Mouse (Mus musculus): ENCODE measurements at regions not wholly inside any gene's neighbourhood (a gene's known extent, or its start where the extent isn't known, plus 50 kb on each side); places are given as distances from the start of the nearest gene placed in this dataset.

DNA sequence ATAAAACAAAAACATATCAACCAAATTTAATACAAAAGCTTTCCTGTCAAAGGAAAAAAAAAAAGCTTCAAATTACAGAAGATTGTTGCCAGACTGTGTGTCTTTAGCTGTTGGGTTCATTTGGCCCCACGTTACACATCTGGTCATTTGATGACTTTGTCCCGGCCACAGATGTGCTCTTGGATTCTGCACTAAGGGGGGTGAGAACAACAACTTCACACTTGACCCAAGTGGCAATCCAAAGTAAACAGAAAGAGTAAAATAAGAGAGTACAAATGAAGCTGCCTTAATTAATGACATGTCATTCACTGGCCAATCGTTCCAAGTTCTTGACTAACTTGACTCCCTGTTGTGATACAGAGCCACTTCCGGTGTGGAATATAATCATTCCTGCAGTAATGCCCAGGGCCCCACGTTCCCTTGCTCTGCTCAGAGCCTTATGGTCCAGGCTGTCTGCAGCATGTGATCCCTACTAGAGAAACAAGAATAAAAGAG, 91.8 kb upstream of the Lifr start:
- Histone ChIP-seq H3K4me3 (ENCODE audit: low read depth, low read length) (no peak overlapping the region), H3K4me1 (ENCODE audit: control insufficient read depth, insufficient read depth, low read length) (no peaks in the 10 kb centered on the region), H3K27me3 (ENCODE audit: control insufficient read depth, insufficient read depth, low read length) (no peaks in the 10 kb centered on the region), H3K36me3 (ENCODE audit: control insufficient read depth, insufficient read depth, low read length) (no peaks in the 10 kb centered on the region), H3K9ac (replicated peaks; ENCODE audit: low read depth, low read length) (no peak overlapping the region), H3K4me2 (ENCODE audit: low read depth, low read length) (no peak overlapping the region), H3K27ac (ENCODE audit: low read depth, low read length) (no peak overlapping the region), H3K9me3 (ENCODE audit: control insufficient read depth, low read length) (no peaks in the 10 kb centered on the region)
- WGBS = 82% methylated on average over 5 of the region's 5 CpGs
- ATAC-seq (ENCODE audit: low read depth) = no peak

DNA sequence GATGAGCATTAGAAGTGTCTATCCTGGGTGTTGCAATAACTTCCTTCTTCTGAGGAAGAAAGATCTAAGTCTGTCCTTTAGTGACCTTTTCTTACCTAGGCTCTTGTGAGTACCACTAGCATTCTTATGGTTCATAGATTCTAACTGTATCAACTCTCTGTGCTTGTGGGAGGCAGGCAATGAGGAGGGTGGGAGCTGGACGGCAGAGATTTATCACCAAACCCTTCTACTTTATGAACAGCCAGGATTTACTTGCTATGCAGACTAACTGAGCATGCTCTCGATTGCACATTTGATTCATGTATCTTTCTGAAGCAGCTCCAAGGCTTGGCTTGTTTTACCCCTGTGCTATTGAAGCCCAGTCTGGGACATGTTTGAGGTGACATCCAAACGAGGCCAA, 90.7 kb upstream of the Lifr start:
- Histone ChIP-seq H3K4me3 (ENCODE audit: low read depth, low read length) (no peak overlapping the region), H3K4me2 (ENCODE audit: low read depth, low read length) (no peak overlapping the region), H3K9me3 (ENCODE audit: control insufficient read depth, low read length) (no peaks in the 10 kb centered on the region), H3K36me3 (ENCODE audit: control insufficient read depth, insufficient read depth, low read length) (no peaks in the 10 kb centered on the region), H3K27me3 (ENCODE audit: control insufficient read depth, insufficient read depth, low read length) (no peaks in the 10 kb centered on the region), H3K9ac (replicated peaks; ENCODE audit: low read depth, low read length) (no peak overlapping the region), H3K4me1 (ENCODE audit: control insufficient read depth, insufficient read depth, low read length) (no peaks in the 10 kb centered on the region), H3K27ac (ENCODE audit: low read depth, low read length) (no peak overlapping the region)
- ATAC-seq (ENCODE audit: low read depth) = no peak
- WGBS = 71% methylated on average over 3 of the region's 3 CpGs

DNA sequence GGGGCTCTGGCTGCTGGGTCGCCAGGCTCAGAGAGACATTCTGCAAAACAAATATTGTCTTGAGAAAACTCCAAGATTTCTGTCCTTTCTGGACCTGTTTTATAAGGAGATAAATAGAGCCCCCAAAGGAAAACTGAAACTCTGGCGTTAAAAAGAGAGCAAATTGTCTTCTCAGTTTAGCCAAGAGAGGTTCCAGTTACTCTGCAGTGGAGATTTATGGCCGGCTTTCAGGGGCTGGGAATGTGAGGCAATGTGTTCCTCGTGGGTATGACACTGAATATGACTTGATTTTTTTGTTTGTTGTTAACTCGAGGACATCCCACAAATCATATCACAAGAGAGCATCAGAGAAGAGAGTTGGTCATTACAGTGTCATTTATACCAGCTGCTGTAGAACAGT, 88.2 kb upstream of the Lifr start:
- no peak for ATAC-seq (ENCODE audit: low read depth)
- Histone ChIP-seq H3K4me1 (ENCODE audit: control insufficient read depth, insufficient read depth, low read length) (no peaks in the 10 kb centered on the region), H3K27me3 (ENCODE audit: control insufficient read depth, insufficient read depth, low read length) (no peaks in the 10 kb centered on the region), H3K4me3 (ENCODE audit: low read depth, low read length) (no peak overlapping the region), H3K4me2 (ENCODE audit: low read depth, low read length) (no peak overlapping the region), H3K36me3 (ENCODE audit: control insufficient read depth, insufficient read depth, low read length) (no peaks in the 10 kb centered on the region), H3K9me3 (ENCODE audit: control insufficient read depth, low read length) (no peaks in the 10 kb centered on the region), H3K27ac (ENCODE audit: low read depth, low read length) (no peak overlapping the region), H3K9ac (replicated peaks; ENCODE audit: low read depth, low read length) (no peak overlapping the region)
- WGBS = 39% methylated on average over 5 of the region's 5 CpGs

DNA sequence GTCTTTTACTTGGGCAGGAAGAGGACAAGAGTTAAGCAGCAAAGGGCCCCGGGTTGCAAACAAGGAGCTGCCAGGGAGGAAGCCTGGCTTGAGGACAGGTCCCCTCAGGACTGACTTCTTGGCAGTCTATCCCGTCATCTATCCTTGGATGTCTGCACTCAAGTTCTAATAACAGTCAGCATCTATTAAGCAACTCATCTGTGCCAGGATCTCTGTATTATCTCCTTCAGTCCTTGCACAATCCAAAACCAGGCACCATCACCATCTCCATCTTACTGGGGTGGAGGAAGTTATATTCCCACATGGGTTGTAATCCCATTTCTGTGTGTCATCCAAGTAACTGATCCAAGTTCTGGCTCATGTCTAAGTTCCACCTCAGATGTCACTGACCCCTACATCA, 87.1 kb upstream of the Lifr start:
- ATAC-seq (ENCODE audit: low read depth) = no peak
- H3K9me3 ChIP-seq (ENCODE audit: control insufficient read depth, low read length) = no peaks in the 10 kb centered on the region
- no peaks in the 10 kb centered on the region for H3K27me3 ChIP-seq (ENCODE audit: control insufficient read depth, insufficient read depth, low read length)
- H3K4me3 ChIP-seq (ENCODE audit: low read depth, low read length) = no peak overlapping the region
- H3K9ac ChIP-seq (replicated peaks; ENCODE audit: low read depth, low read length) = no peak overlapping the region
- WGBS = 83% methylated on average over 2 of the region's 2 CpGs
- no peaks in the 10 kb centered on the region for H3K4me1 ChIP-seq (ENCODE audit: control insufficient read depth, insufficient read depth, low read length)
- H3K4me2 ChIP-seq (ENCODE audit: low read depth, low read length) = no peak overlapping the region
- H3K27ac ChIP-seq (ENCODE audit: low read depth, low read length) = no peak overlapping the region
- H3K36me3 ChIP-seq (ENCODE audit: control insufficient read depth, insufficient read depth, low read length) = no peaks in the 10 kb centered on the region

DNA sequence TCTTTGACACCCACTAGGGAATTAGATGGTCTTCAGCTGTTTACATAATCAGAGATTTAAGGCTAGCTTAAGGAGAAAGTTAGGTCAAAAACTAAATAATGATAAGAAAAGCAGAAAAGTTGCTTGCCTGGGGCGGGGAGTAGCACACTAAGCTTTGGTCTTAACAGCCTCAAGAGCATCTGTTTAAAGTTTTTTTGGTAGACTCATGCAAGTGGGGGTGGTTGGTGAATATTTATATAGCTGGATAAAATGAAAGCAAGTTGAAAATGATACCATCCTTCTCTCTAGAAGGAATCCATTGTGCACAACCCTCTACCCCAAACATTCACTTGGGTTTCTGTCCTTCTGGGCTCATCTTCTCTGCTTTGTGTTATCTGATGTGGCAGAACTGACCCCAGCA, 85.3 kb upstream of the Lifr start:
- ATAC-seq (ENCODE audit: low read depth) = no peak
- WGBS = 91% methylated on average over 1 of the region's 1 CpGs
- Histone ChIP-seq H3K4me2 (ENCODE audit: low read depth, low read length) (no peak overlapping the region), H3K4me3 (ENCODE audit: low read depth, low read length) (no peak overlapping the region), H3K27ac (ENCODE audit: low read depth, low read length) (no peak overlapping the region), H3K4me1 (ENCODE audit: control insufficient read depth, insufficient read depth, low read length) (no peaks in the 10 kb centered on the region), H3K9ac (replicated peaks; ENCODE audit: low read depth, low read length) (no peak overlapping the region), H3K36me3 (ENCODE audit: control insufficient read depth, insufficient read depth, low read length) (no peaks in the 10 kb centered on the region), H3K9me3 (ENCODE audit: control insufficient read depth, low read length) (no peaks in the 10 kb centered on the region), H3K27me3 (ENCODE audit: control insufficient read depth, insufficient read depth, low read length) (no peaks in the 10 kb centered on the region)

DNA sequence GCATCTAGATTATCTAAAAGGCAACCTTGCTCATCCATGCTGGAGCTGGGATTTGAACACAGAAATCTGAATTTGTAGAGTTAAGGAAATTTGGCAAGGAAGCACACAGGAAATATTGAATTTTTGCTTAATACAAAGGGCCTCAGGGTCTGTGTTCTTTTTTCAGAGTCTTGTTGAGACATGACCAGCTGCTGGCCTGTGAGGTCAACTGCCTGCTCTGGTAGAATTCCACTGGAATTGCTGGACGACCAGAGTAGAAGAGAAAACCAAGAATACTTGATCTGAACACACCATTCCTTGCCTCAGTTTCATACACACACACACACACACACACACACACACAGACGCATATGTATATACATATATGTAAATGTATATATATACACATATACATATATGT, 84.1 kb upstream of the Lifr start:
- no peak for ATAC-seq (ENCODE audit: low read depth)
- no peak overlapping the region for H3K9ac ChIP-seq (replicated peaks; ENCODE audit: low read depth, low read length)
- 86% methylated on average over 2 of the region's 2 CpGs for WGBS
- H3K36me3 ChIP-seq (ENCODE audit: control insufficient read depth, insufficient read depth, low read length) = no peaks in the 10 kb centered on the region
- H3K27me3 ChIP-seq (ENCODE audit: control insufficient read depth, insufficient read depth, low read length) = no peaks in the 10 kb centered on the region
- no peak overlapping the region for H3K4me3 ChIP-seq (ENCODE audit: low read depth, low read length)
- H3K4me1 ChIP-seq (ENCODE audit: control insufficient read depth, insufficient read depth, low read length) = no peaks in the 10 kb centered on the region
- no peaks in the 10 kb centered on the region for H3K9me3 ChIP-seq (ENCODE audit: control insufficient read depth, low read length)
- H3K4me2 ChIP-seq (ENCODE audit: low read depth, low read length) = no peak overlapping the region
- H3K27ac ChIP-seq (ENCODE audit: low read depth, low read length) = no peak overlapping the region

DNA sequence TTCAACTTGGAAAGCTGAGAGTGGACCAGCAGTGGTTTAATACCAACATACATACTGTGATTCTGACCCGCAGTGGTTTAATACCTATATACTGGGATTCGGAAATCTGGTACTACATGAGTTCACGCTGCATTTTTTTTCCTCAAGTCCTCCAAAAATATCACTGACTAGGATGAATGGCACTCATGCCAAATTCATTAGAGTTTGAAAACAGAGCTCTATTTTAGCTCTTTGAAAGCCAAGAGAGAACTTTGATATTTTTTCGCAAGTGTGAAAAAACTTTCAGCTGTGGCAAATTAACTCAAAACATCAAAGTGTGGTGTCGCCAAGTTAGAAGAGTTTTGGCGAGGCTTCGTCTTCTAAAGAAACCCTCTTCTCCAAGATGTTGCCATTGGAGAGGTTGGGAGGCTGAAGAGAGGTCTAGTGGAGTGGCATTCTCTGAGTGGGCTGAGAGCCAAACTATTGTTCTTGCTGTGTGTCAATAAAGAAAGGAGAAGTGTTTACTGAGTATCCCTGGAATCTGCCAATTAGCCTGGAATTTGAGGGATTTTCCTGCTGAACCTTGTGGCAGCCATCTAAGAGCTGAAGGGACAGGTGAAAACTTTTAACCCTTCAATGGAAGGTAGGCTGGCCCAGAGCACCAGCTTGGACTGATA, 81.6 kb upstream of the Lifr start:
- no peaks in the 10 kb centered on the region for H3K4me1 ChIP-seq (ENCODE audit: control insufficient read depth, insufficient read depth, low read length)
- H3K27me3 ChIP-seq (ENCODE audit: control insufficient read depth, insufficient read depth, low read length) = no peaks in the 10 kb centered on the region
- no peaks in the 10 kb centered on the region for H3K9me3 ChIP-seq (ENCODE audit: control insufficient read depth, low read length)
- H3K4me2 ChIP-seq (ENCODE audit: low read depth, low read length) = no peak overlapping the region
- no peak for ATAC-seq (ENCODE audit: low read depth)
- no peak overlapping the region for H3K27ac ChIP-seq (ENCODE audit: low read depth, low read length)
- H3K4me3 ChIP-seq (ENCODE audit: low read depth, low read length) = no peak overlapping the region
- no peak overlapping the region for H3K9ac ChIP-seq (replicated peaks; ENCODE audit: low read depth, low read length)
- WGBS = 92% methylated on average over 7 of the region's 7 CpGs
- H3K36me3 ChIP-seq (ENCODE audit: control insufficient read depth, insufficient read depth, low read length) = no peaks in the 10 kb centered on the region

DNA sequence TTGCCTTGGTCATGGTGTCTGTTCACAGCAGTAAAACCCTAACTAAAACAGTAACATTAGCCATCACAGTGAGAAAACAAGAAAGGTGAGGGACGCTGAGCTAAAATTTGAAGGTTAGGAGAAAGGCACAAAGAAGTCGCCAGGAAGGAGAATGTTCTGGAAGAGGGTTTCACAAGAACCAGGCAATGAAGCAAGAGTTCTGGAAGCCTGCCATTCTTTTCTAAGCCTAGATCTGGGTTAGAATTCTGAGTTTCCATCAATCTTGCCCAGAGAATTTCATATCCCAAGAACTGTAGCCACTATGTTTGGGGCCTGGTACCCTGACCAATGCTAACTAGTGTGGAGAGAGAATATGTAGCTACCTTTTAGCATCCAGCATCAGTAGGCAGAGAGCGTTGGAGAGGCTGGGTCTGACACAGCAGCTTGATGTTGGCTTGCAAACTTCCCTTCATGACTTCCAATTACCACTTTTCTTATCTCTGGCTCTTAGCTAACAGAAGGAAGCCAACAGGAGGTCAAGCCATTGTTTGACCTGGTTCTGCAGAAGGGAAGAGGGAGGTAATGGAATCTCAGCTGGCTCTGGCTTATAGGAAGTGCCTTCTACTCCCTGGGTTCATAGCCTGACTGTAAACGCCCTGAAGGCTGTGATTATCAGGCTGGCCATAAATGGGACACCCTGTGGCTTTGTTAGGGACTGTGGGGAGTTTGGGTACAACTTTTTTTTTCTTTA, 79.3 kb upstream of the Lifr start:
- 69% methylated on average over 4 of the region's 4 CpGs for WGBS
- Histone ChIP-seq H3K4me1 (ENCODE audit: control insufficient read depth, insufficient read depth, low read length) (no peaks in the 10 kb centered on the region), H3K9me3 (ENCODE audit: control insufficient read depth, low read length) (no peaks in the 10 kb centered on the region), H3K27me3 (ENCODE audit: control insufficient read depth, insufficient read depth, low read length) (no peaks in the 10 kb centered on the region), H3K27ac (ENCODE audit: low read depth, low read length) (no peak overlapping the region), H3K36me3 (ENCODE audit: control insufficient read depth, insufficient read depth, low read length) (no peaks in the 10 kb centered on the region), H3K4me2 (ENCODE audit: low read depth, low read length) (no peak overlapping the region), H3K9ac (replicated peaks; ENCODE audit: low read depth, low read length) (no peak overlapping the region), H3K4me3 (ENCODE audit: low read depth, low read length) (no peak overlapping the region)
- no peak for ATAC-seq (ENCODE audit: low read depth)

DNA sequence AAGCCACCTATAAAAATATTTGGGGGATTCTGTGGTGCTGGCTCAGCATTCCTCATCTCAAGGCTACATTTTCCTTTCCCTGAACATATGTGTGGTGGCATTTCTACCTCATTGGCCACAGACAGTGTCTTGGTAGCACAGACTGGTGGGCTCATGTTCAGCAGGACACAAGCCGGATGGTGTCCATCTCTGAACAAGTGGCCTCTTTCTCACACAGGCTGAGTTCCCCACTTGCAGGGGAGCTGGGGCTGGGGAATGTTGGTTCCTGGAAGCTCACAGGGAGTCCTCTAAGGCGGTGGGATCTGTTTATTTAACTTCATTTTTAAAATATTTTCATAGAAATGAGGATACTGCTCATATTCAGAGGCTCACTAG, 78.7 kb upstream of the Lifr start:
- H3K4me2 ChIP-seq (ENCODE audit: low read depth, low read length) = no peak overlapping the region
- no peak overlapping the region for H3K4me3 ChIP-seq (ENCODE audit: low read depth, low read length)
- 80% methylated on average over 2 of the region's 2 CpGs for WGBS
- no peaks in the 10 kb centered on the region for H3K27me3 ChIP-seq (ENCODE audit: control insufficient read depth, insufficient read depth, low read length)
- H3K27ac ChIP-seq (ENCODE audit: low read depth, low read length) = no peak overlapping the region
- no peaks in the 10 kb centered on the region for H3K9me3 ChIP-seq (ENCODE audit: control insufficient read depth, low read length)
- no peaks in the 10 kb centered on the region for H3K4me1 ChIP-seq (ENCODE audit: control insufficient read depth, insufficient read depth, low read length)
- ATAC-seq (ENCODE audit: low read depth) = no peak
- no peaks in the 10 kb centered on the region for H3K36me3 ChIP-seq (ENCODE audit: control insufficient read depth, insufficient read depth, low read length)
- H3K9ac ChIP-seq (replicated peaks; ENCODE audit: low read depth, low read length) = no peak overlapping the region
